Mouse (Mus musculus) adrenal gland, postnatal 25 days (tissue): ENCODE measurements around the gene Cdh24. TPM values are rescaled to one million over a fixed set of nuclear protein-coding genes. Genes with fewer than 3 reads are reported as not detected.

Experiments
- DNase-seq: peaks from one replicate; pipeline ENCODE4 v3.0.0; 2021; ENCODE audit warnings: mixed read lengths
- microRNA-seq, 2 experiments: library from miRNA; unstranded; fragments of <30 nt; microRNA quantifications; one replicate each; pipeline ENCODE4 v1.2.0; 2021
- total RNA-seq: library from RNA; stranded (reverse); gene quantifications from 2 replicates; pipeline ENCODE4 v1.2.3, GENCODE M21; 2021

The Cdh24 gene
- total RNA-seq, 1 experiment from 2014 or later: 1.6 TPM

DNA sequence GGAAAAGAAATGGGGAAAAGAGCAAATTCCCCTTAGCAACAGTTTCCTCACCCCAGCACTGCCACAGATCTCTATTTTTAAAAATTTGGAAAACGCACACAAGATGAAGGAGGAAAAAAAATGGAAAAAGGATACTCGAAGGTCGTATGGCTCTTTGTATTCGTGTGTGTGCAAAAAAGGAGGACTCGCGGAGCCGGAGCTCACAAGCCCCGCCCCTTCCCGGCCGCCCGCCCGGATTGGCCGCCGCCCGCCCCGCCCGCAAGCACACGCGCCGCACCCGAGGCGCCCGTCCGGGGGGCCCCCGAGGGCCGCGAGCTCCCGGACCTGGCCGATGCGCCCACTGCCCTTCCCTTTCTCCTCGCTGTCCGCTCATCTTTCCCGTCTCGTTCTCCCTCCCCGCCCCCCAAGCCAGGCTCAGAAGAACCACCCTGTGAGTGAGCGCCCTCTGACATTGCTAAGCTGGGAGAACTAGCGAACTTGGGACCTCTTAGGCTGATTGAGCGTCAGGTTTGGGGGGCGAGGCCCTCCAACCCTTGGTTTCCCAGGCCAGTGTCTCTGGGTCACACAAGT is 35.3 kb downstream of the Cdh24 start, which contains the start of gene 4931414P19Rik:
TSS of gene 4931414P19Rik (minus strand) at position 242 of the 570 bp plus-strand sequence.
- peak; percentile 91 for DNase-seq

DNA sequence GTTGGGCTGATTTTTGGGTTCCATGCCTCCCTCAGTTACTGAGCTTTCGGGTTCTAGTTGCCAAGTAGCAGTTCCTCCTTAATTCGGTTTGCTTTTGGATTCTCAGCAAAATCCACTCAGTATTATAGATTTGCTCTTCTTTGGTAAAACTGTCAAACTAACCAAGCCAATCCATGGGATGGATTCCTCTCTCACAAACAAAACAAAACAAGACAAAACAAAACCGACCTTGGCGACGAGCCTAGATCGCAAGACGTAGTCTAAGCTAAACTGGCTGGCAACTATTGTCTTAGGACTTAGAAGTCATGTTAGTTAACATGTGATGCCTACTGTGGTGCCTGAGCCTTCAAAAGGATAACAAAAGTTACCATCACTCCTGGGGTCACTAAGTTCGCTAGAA is 37.5 kb downstream of the Cdh24 start:
- no peak for DNase-seq

- DNase-seq: peak; percentile 96
Observed at GRCm38 (mm10) chr14:54603038-54603654, 38.0 kb downstream of the Cdh24 start.

- no peak for DNase-seq
Observed at GRCm38 (mm10) chr14:54602613-54603012, 38.6 kb downstream of the Cdh24 start.

- DNase-seq: no peak
Observed at GRCm38 (mm10) chr14:54601601-54602000, 39.6 kb downstream of the Cdh24 start.

GRCm38 (mm10) chr14:54597084-54597483 is 44.1 kb downstream of the Cdh24 start:
- no peak for DNase-seq

DNA sequence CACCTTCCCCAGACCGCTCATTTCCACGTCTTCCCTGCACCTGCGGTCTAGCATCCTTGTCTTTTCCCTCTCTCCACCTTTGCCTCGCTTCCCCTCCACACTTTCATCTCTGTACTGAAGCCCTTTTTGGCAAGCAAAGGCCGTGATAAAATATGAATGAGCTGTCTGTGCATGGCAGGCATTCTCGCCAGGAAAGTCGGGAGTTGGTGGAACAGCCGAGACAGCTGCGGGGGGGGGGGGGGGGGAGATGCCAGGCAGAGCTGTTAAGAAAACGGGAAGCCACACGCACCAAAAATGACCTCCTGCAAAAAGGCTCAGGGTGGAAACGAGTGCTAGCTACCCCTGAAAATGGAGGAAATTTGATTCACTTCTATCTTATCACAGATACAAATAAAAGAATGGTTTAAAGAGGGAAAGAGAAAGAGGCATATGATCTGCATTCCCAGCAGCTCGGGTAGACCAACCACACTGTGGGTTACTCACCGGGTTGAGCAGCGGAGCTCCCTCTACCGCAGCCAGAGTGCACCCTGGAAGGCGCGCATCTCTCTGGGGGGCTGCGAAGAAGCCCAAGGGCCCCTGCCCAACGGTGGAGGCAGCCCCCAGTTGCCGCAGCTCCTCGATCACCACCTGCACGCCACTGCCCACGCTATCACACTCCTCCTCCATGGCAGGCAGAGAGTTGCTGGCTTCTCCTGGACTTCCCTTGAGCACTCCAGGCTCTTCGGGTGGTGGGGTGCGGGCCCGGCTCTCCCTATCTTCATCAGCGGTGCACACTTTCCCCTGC is 46.3 kb downstream of the Cdh24 start:
- no peak for DNase-seq

DNA sequence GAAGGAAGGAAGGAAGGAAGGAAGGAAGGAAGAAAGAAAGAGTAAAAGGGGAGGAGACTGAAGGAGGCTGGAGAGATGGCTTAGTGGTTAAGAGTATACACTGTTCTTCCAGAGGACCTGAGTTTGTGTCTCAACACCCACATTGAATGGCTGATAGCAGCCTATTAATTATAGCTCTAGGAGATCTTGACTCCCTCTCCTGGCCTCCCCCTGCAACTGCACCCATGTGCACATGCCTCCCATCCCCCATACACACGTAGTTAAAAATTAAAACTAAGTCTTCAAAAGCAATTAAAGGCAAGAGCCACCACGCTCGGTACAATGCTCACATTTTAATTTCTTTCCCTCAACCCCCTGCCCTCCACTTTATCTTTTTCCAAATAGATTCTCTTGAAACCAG is 47.1 kb downstream of the Cdh24 start:
- DNase-seq: no peak

- peak; percentile 63 for DNase-seq
Observed at GRCm38 (mm10) chr14:54592319-54592934, 48.7 kb downstream of the Cdh24 start.

- DNase-seq: no peak
Observed at GRCm38 (mm10) chr14:54591056-54591455, 50.1 kb downstream of the Cdh24 start.

GRCm38 (mm10) chr14:54583681-54584338 is 57.4 kb downstream of the Cdh24 start:
- DNase-seq: peak; percentile 57

DNA sequence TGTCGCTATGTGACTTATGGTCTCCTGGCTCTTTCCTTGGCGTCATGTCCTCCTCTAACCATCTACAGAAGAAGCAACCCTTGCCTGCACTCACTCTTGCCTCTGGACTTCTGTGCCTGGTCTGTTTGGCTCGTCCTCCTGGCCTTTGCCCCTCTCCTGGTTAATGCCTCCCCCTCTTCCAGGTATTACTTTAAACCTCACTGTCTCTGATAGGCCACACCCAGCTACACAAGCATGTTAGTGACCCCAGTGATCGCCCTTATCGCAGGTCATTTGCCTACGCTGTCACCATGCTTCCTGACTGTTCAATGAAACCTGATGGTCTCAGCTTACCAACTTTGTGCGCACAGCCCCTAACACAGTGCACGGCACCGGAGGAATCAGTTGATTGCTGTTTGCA is 58.6 kb downstream of the Cdh24 start:
- DNase-seq: no peak

Small RNA genes within 50 kb of the gene (microRNA-seq; reads per million reads assigned to microRNA genes)
- gene Mir686 (0 reads per million in 2 experiments), gene Mir6948 (0 to 0.34 reads per million in 2 experiments)

Other genes with a start within 250 kb of the Cdh24 start
- 5.4 and 5.9 TPM in 2 replicates for gene Slc7a7, start 223.6 kb downstream of the Cdh24 start, total RNA-seq
- 197 and 205 TPM in 2 replicates for gene Mrpl52, start 214.5 kb downstream of the Cdh24 start, total RNA-seq
- gene Mmp14, start 209.8 kb downstream of the Cdh24 start, total RNA-seq: 56.4 and 68.5 TPM in 2 replicates
- gene Lrp10, start 177.2 kb downstream of the Cdh24 start, total RNA-seq: 109 and 130 TPM in 2 replicates
- gene Rem2, start 165.3 kb downstream of the Cdh24 start, total RNA-seq: 0.64 and 0.67 TPM in 2 replicates
- gene Prmt5, start 123.8 kb downstream of the Cdh24 start, total RNA-seq: 46.6 and 48.6 TPM in 2 replicates
- gene Haus4, start 86.7 kb downstream of the Cdh24 start, total RNA-seq: 29.5 and 32.5 TPM in 2 replicates
- 19.6 and 24.2 TPM in 2 replicates for gene Ajuba, start 63.8 kb downstream of the Cdh24 start, total RNA-seq
- gene 4931414P19Rik, start 35.4 kb downstream of the Cdh24 start, total RNA-seq: 7.9 and 12.2 TPM in 2 replicates
- gene Psmb5, start 23.3 kb downstream of the Cdh24 start, total RNA-seq: 360 and 367 TPM in 2 replicates
- gene Psmb11, start 19.9 kb downstream of the Cdh24 start, total RNA-seq: not detected in 2 replicates
- gene Gm17606, start 412 bp downstream of the Cdh24 start, total RNA-seq: not detected in 2 replicates
- gene 1700123O20Rik, start 44.9 kb upstream of the Cdh24 start, total RNA-seq: 39.3 and 39.9 TPM in 2 replicates
- gene Acin1, start 45.6 kb upstream of the Cdh24 start, total RNA-seq: 233 and 235 TPM in 2 replicates
- not detected in 2 replicates for gene Gm29776, start 57.5 kb upstream of the Cdh24 start, total RNA-seq
- not detected in 2 replicates for gene Cebpe, start 70.8 kb upstream of the Cdh24 start, total RNA-seq
- 58.4 and 64.6 TPM in 2 replicates for gene Slc7a8, start 140.6 kb upstream of the Cdh24 start, total RNA-seq
- gene Rnf212b, start 172.8 kb upstream of the Cdh24 start, total RNA-seq: 1.2 TPM in 1 of 2 replicates, not detected in the other
- gene Homez, start 229.6 kb upstream of the Cdh24 start, total RNA-seq: 14.8 and 19.0 TPM in 2 replicates
- gene Ppp1r3e, start 236.2 kb upstream of the Cdh24 start, total RNA-seq: 19.3 and 23.8 TPM in 2 replicates
- 50.0 and 62.2 TPM in 2 replicates for gene Bcl2l2, start 242.0 kb upstream of the Cdh24 start, total RNA-seq
- gene Gm20521, start 242.1 kb upstream of the Cdh24 start, total RNA-seq: 10.0 TPM in 1 of 2 replicates, not detected in the other